Mouse (Mus musculus): ENCODE results near the gene Phf2. TPM values are rescaled to one million over a fixed set of nuclear protein-coding genes. Genes with fewer than 3 reads are reported as not detected.

Gene Phf2
- polyA plus RNA-seq, 1 experiment = 18.7 TPM

- Histone ChIP-seq H3K36me3 (replicated peaks; ENCODE audit: low read length) (no peaks in the 10 kb centered on the region), H3K4me1 (no peaks in the 10 kb centered on the region), H3K27me3 (replicated peaks) (peaks cover 57% of the 10 kb centered on the region), H3K9me3 (no peaks in the 10 kb centered on the region), H3K4me3 (replicated peaks) (no peak overlapping the region)
- TF ChIP-seq GATA1 (IDR thresholded peaks at IDR 0.05; ENCODE audit: borderline replicate concordance, low read length) (no peak), FLI1 (IDR thresholded peaks at IDR 0.05; ENCODE audit: low read length) (no peak)
Observed at GRCm38 (mm10) chr13:48763701-48764245, 107.1 kb downstream of the Phf2 start.

- Histone ChIP-seq H3K9me3 (no peaks in the 10 kb centered on the region), H3K27me3 (replicated peaks) (peaks cover 48% of the 10 kb centered on the region), H3K36me3 (replicated peaks; ENCODE audit: low read length) (no peaks in the 10 kb centered on the region), H3K4me3 (replicated peaks) (no peak overlapping the region), H3K4me1 (no peaks in the 10 kb centered on the region)
- no peak for TF ChIP-seq GATA1 (IDR thresholded peaks at IDR 0.05; ENCODE audit: borderline replicate concordance, low read length)
- TF ChIP-seq FLI1 (IDR thresholded peaks at IDR 0.05; ENCODE audit: low read length) = no peak
Observed at GRCm38 (mm10) chr13:48760855-48761436, 110.0 kb downstream of the Phf2 start.

DNA sequence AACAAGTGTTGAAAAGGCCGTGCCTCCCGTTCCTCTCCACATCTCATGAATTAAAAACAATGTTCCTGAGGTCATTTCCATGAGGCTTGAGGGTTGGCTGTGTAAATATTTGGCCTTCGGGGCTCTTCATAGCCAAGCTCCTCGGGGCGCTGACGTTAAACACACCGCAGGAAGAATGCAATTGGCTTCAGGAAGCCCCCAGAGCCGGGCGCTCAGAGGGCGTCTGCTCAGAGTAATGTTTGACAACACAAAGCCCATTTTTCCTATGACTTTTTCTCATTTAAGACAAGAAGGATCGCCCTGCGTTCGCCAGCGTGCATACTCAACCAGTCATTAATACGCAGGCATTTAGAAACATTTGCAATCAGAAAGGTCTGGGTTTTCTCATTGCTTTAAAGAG, 114.2 kb downstream of the Phf2 start:
- H3K36me3 ChIP-seq (replicated peaks; ENCODE audit: low read length) = no peaks in the 10 kb centered on the region
- H3K9me3 ChIP-seq = no peaks in the 10 kb centered on the region
- no peaks in the 10 kb centered on the region for H3K4me1 ChIP-seq
- no peak overlapping the region for H3K4me3 ChIP-seq (replicated peaks)
- TF ChIP-seq FLI1 (IDR thresholded peaks at IDR 0.05; ENCODE audit: low read length) (no peak), GATA1 (IDR thresholded peaks at IDR 0.05; ENCODE audit: borderline replicate concordance, low read length) (no peak)
- H3K27me3 ChIP-seq (replicated peaks) = peaks cover 52% of the 10 kb centered on the region

Other genes starting within 250 kb of the Phf2 start
- 0.62 TPM in 1 of 2 replicates, not detected in the other for gene Ptpdc1, start 245.5 kb downstream of the Phf2 start, polyA plus RNA-seq (2012; ENCODE audit: insufficient read depth, low replicate concordance)
- gene Barx1, start 208.1 kb downstream of the Phf2 start, polyA plus RNA-seq (2012; ENCODE audit: insufficient read depth, low replicate concordance) = not detected in 2 replicates
- 60.7 and 71.7 TPM in 2 replicates for gene Fam120a, start 96.9 kb upstream of the Phf2 start, polyA plus RNA-seq (2012; ENCODE audit: insufficient read depth, low replicate concordance)

Measured in megakaryocyte, embryonic 14.5 days (primary cell).